Mouse (Mus musculus) heart, postnatal 36 days (tissue): ENCODE data around the gene Ost4. TPM values are rescaled to one million over a fixed set of nuclear protein-coding genes. Genes with fewer than 3 reads are reported as not detected.

Experiments used
- DNase-seq, 2 experiments: peaks; one replicate each; pipeline ENCODE4 v3.0.0; 2021 to 2022
- intact Hi-C: fragments of 180-260 bp; cut with DNase I; formaldehyde crosslinking; loops from one replicate; pipeline ENCODE4 v1.15.1; 2025
- total RNA-seq, 2 experiments: library from RNA; stranded (reverse); gene quantifications; 2 replicates each; pipeline ENCODE4 v1.2.3; 2021

The Ost4 gene
- total RNA-seq, 2 experiments from 2014 or later = 143 to 152 TPM

- intact Hi-C loops = no loop called here
- no peak for DNase-seq
These were observed 40.7 kb downstream of the Ost4 start for GRCm38 (mm10) chr5:30866871-30867270.

- intact Hi-C loops = no loop called here
- DNase-seq = no peak
These were observed 43.3 kb downstream of the Ost4 start for GRCm38 (mm10) chr5:30864322-30864721.

DNA sequence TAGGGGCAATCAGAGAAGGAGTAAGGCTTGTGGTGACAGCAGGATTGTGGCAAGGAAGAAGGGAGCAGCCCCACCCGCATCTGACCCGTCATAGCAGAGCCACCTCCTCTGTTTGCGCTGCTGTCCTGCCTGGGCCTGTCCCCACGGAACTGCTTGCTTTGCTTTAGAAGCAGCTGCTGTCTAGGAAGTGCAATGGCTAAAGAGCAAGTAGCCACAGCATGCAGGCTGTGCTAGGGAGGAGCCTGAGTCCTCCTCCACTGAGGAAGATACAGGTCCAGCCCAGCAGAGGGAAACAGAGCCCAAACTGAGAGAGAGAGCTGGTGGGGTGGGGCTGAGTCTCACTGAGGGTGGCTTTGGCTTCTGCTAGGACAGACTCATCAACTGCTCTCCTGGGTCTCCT is 43.7 kb downstream of the Ost4 start:
- DNase-seq = no peak
- intact Hi-C loops = no loop called here

DNA sequence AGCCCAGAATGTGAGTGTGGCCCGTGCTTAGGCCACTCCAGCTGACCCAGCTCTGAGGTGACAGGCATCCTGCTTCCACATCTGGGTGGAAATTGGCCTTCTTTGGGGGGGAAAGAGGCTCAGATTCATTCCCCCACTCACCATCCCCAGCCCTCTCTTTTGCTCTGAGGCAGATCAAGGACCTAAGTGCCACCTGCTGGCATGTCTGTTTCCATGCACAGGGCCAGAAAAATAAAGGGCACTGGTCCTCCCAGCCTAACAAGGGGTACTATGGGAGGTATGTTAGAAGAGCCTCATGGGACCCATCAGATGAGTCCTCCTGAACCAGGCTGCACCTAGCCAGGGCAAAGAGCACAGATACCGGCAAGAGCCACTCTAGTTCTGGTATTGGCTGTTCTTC is 51.5 kb downstream of the Ost4 start:
- intact Hi-C loops = no loop called here

More for the DNA sequence above, 51.5 kb downstream of the Ost4 start:
- no peak for DNase-seq

Other genes with a start within 250 kb of the Ost4 start
- gene Cenpa, start 241.0 kb downstream of the Ost4 start, total RNA-seq = 10 to 100 TPM; 49.5 to 55.2 TPM
- under 1 TPM; 0.69 to 0.79 TPM for gene Dpysl5, start 196.2 kb downstream of the Ost4 start, total RNA-seq
- 10 to 100 TPM; 34.0 to 39.6 TPM for gene Mapre3, start 93.1 kb downstream of the Ost4 start, total RNA-seq
- 10 to 100 TPM; 37.7 to 40.2 TPM for gene Tmem214, start 39.8 kb downstream of the Ost4 start, total RNA-seq
- 1 to 10 TPM; 4.1 to 7.1 TPM for gene Agbl5, start 19.1 kb downstream of the Ost4 start, total RNA-seq
- gene Emilin1, start 5.6 kb upstream of the Ost4 start, total RNA-seq = 10 to 100 TPM; 22.0 to 23.7 TPM
- 10 to 100 TPM; 19.9 to 26.6 TPM for gene Khk, start 13.6 kb upstream of the Ost4 start, total RNA-seq
- gene Cgref1, start 37.8 kb upstream of the Ost4 start, total RNA-seq = under 1 TPM; 0.70 to 0.89 TPM
- 10 to 100 TPM; 81.0 to 86.9 TPM for gene Preb, start 52.6 kb upstream of the Ost4 start, total RNA-seq
- gene Tcf23, start 60.9 kb upstream of the Ost4 start, total RNA-seq = 1 to 10 TPM in 1 of 2 experiments, under 1 TPM in 1; 0.64 to 1.7 TPM
- gene Atraid, start 140.5 kb upstream of the Ost4 start, total RNA-seq = 10 to 100 TPM; 50.5 to 57.3 TPM
- gene Slc5a6, start 141.1 kb upstream of the Ost4 start, total RNA-seq = 10 to 100 TPM; 11.0 to 12.1 TPM
- gene Cad, start 147.0 kb upstream of the Ost4 start, total RNA-seq = 10 to 100 TPM; 14.5 to 15.6 TPM
- gene Dnajc5g, start 198.5 kb upstream of the Ost4 start, total RNA-seq = not detected
- not detected for gene Slc30a3, start 200.4 kb upstream of the Ost4 start, total RNA-seq
- gene Trim54, start 208.9 kb upstream of the Ost4 start, total RNA-seq = 100 to 1,000 TPM; 249 to 297 TPM
- not detected for gene Ucn, start 231.0 kb upstream of the Ost4 start, total RNA-seq
- 10 to 100 TPM; 50.7 to 52.0 TPM for gene Mpv17, start 246.5 kb upstream of the Ost4 start, total RNA-seq